Mouse (Mus musculus): ENCODE measurements around the gene Cpsf2. TPM values are rescaled to one million over a fixed set of nuclear protein-coding genes. Genes with fewer than 3 reads are reported as not detected.

The Cpsf2 gene
- total and polyA plus RNA-seq, 2 experiments from 2014 or later, result 19.7 to 26.9 TPM

DNA sequence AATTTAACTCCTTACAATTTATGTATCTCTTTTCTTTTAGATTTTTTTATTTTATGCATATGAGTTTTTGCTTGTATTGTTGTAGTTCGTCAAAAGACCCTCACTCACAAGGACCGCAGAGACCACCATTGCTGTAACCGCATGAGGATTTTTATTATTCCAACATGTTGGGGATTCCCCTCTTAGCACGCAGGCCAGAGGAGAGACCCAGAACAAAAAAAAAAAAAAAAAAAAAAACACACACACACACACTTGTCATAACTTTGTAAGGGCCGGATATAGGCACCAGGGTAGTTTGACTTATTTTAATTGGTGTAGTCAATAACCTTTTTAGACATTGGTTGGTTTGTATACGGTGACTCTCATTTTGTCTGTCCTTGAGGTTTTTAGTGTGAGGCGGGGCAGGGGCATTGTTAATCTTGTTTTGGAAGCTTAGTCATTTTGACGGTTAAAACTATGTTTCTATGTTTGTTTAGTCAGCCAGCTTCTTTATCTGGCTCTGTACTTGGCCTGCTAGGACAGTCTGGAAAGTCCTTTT lies 3.5 kb downstream of the Cpsf2 start:
- TF ChIP-seq CTCF (IDR thresholded peaks at IDR 0.05; ENCODE audit: low read depth), result no peak
- Histone ChIP-seq H3K36me3 (ENCODE audit: insufficient read depth, low read length) (peaks cover 15% of the 10 kb centered on the region), H3K27me3 (ENCODE audit: insufficient read depth, low read length) (no peaks in the 10 kb centered on the region), H3K9ac (replicated peaks; ENCODE audit: low read length) (no peak overlapping the region), H3K4me1 (ENCODE audit: insufficient read depth, low read length) (peaks cover 10% of the 10 kb centered on the region; the same call in 1 of the 2 replicates), H3K9me3 (ENCODE audit: low read length) (no peaks in the 10 kb centered on the region), H3K4me3 (ENCODE audit: low read length) (no peak overlapping the region), H3K4me2 (ENCODE audit: low read depth, low read length) (no peak overlapping the region), H3K27ac (no peak overlapping the region)
- 94% methylated on average over 8 of the region's 8 CpGs for WGBS
- no peak for ATAC-seq
- DNase-seq (ENCODE audit: low spot score), result no peak

DNA sequence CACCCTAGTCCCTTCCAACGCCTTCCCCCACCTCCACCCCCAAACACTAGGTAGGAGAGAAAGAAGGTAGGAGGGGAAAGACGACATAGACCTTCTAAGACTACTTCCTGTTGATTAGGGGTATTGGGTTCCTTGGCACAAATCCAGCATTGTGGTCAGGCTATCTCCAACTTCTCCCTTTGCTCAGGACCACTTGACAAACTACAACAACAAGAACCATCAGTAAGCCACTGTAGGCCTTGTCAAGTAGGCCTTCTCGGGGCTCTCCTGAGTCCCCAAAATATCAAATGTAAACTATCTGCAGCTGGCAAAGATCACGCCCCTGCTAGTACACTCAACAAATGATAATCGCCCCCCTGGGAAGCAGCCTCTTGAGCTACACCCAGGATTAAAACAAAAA lies 4.5 kb downstream of the Cpsf2 start:
- Histone ChIP-seq H3K9me3 (ENCODE audit: low read length) (no peaks in the 10 kb centered on the region), H3K4me1 (ENCODE audit: insufficient read depth, low read length) (0 out of 2 replicates have a peak, but pooled peaks cover 5% of the 10 kb centered on the region), H3K9ac (replicated peaks; ENCODE audit: low read length) (no peak overlapping the region), H3K36me3 (ENCODE audit: insufficient read depth, low read length) (peaks cover 22% of the 10 kb centered on the region), H3K4me2 (ENCODE audit: low read depth, low read length) (no peak overlapping the region), H3K4me3 (ENCODE audit: low read length) (no peak overlapping the region), H3K27ac (no peak overlapping the region), H3K27me3 (ENCODE audit: insufficient read depth, low read length) (no peaks in the 10 kb centered on the region)
- DNase-seq (ENCODE audit: low spot score), result no peak
- 77% methylated on average over 5 of the region's 5 CpGs for WGBS
- no peak for ATAC-seq
- TF ChIP-seq CTCF (IDR thresholded peaks at IDR 0.05; ENCODE audit: low read depth), result no peak

DNA sequence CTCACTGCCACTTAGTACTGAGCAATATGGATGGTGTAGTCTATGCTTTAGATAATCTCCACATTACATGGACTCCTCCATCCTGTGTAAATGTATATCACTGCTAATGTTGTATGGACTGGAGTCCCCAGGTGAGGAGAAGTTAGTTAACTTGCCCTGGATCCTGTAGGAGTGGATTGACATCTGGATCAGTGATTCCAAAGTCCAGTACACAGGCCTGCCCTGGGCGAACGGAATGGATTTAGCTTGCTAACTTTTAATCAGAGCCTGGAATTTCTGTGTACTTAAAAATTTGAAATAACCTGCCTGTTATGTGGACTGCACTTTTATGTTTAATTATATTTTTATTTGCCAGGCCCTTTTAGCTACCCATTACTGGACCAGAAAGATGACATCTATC lies 5.8 kb downstream of the Cpsf2 start:
- no peak for DNase-seq (ENCODE audit: low spot score)
- Histone ChIP-seq H3K9ac (replicated peaks; ENCODE audit: low read length) (no peak overlapping the region), H3K4me2 (ENCODE audit: low read depth, low read length) (no peak overlapping the region), H3K27ac (no peak overlapping the region), H3K9me3 (ENCODE audit: low read length) (no peaks in the 10 kb centered on the region), H3K4me1 (ENCODE audit: insufficient read depth, low read length) (0 out of 2 replicates have a peak, but pooled peaks cover 5% of the 10 kb centered on the region), H3K27me3 (ENCODE audit: insufficient read depth, low read length) (no peaks in the 10 kb centered on the region), H3K4me3 (ENCODE audit: low read length) (no peak overlapping the region), H3K36me3 (ENCODE audit: insufficient read depth, low read length) (peaks cover 24% of the 10 kb centered on the region)
- no peak for ATAC-seq
- 91% methylated on average over 2 of the region's 2 CpGs for WGBS
- TF ChIP-seq CTCF (IDR thresholded peaks at IDR 0.05; ENCODE audit: low read depth), result no peak

DNA sequence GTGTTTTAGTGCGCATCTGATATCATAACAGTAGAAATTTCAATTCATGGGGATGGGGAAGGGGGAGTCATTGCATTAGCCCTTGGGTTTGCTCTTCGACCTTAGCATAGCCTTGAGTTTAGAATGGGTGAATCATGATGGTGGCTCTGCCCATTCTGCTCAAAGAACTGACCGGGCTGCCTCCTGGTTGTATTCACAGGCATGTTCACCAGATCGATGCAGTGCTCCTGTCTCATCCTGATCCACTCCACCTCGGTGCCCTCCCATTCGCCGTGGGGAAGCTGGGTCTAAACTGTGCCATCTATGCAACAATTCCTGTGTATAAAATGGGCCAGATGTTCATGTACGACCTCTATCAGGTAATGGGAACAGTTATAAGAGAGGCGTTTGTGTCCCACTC lies 7.2 kb downstream of the Cpsf2 start:
- Histone ChIP-seq H3K9me3 (ENCODE audit: low read length) (no peaks in the 10 kb centered on the region), H3K4me2 (ENCODE audit: low read depth, low read length) (no peak overlapping the region), H3K27me3 (ENCODE audit: insufficient read depth, low read length) (no peaks in the 10 kb centered on the region), H3K36me3 (ENCODE audit: insufficient read depth, low read length) (peaks cover 34% of the 10 kb centered on the region), H3K9ac (replicated peaks; ENCODE audit: low read length) (no peak overlapping the region), H3K27ac (no peak overlapping the region), H3K4me3 (ENCODE audit: low read length) (no peak overlapping the region), H3K4me1 (ENCODE audit: insufficient read depth, low read length) (no peaks in the 10 kb centered on the region)
- DNase-seq (ENCODE audit: low spot score) (no peak), ATAC-seq (no peak)
- 92% methylated on average over 9 of the region's 9 CpGs for WGBS
- no peak for TF ChIP-seq CTCF (IDR thresholded peaks at IDR 0.05; ENCODE audit: low read depth)

DNA sequence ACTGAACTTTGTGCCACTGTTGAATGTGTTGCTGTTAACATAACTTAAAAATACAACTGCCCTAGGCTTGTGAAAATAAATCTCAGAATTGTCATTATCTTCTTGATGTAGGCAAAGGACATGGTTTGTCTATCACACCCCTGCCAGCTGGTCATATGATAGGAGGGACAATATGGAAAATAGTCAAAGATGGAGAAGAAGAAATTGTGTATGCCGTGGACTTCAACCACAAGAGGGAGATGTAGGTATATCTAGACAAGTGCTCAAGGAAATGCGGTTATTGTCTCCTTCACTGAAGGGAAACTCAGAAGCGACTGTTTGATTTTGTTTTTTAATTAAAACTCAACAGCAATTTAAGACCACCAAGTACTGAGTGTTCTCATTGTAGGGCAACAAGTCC lies 9.3 kb downstream of the Cpsf2 start:
- H3K4me2 ChIP-seq (ENCODE audit: low read depth, low read length), result no peak overlapping the region
- WGBS, result 34% methylated on average over 3 of the region's 3 CpGs
- H3K27ac ChIP-seq, result no peak overlapping the region
- peaks cover 46% of the 10 kb centered on the region for H3K36me3 ChIP-seq (ENCODE audit: insufficient read depth, low read length)
- DNase-seq (ENCODE audit: low spot score) (peak; percentile 77), ATAC-seq (0 out of 2 replicates have a peak, but pooled peaks have one; percentile 51)
- H3K4me3 ChIP-seq (ENCODE audit: low read length), result no peak overlapping the region
- peak; percentile 80 for TF ChIP-seq CTCF (IDR thresholded peaks at IDR 0.05; ENCODE audit: low read depth)
- no peaks in the 10 kb centered on the region for H3K27me3 ChIP-seq (ENCODE audit: insufficient read depth, low read length)
- no peak overlapping the region for H3K9ac ChIP-seq (replicated peaks; ENCODE audit: low read length)
- no peaks in the 10 kb centered on the region for H3K4me1 ChIP-seq (ENCODE audit: insufficient read depth, low read length)
- H3K9me3 ChIP-seq (ENCODE audit: low read length), result no peaks in the 10 kb centered on the region

DNA sequence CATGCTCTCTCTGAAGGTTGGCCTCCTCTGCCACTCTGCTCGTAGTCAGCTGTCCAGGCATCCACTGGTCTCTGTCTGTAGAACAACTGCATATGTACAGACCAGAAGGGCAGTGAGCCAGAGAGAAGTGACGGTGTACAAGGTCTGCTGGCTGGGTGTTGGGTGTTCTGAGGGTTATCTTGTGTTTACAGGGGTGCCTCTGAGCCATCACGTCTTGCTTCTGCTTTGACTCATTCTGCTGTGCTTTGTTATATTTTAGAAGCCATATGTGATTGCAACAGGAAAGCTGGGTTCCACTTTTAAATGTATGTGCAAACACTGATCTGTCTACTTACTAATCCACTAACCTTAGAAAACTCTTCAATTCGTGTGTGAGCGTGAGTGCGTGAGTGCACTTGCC lies 11.9 kb downstream of the Cpsf2 start:
- no peak overlapping the region for H3K4me3 ChIP-seq (ENCODE audit: low read length)

DNA sequence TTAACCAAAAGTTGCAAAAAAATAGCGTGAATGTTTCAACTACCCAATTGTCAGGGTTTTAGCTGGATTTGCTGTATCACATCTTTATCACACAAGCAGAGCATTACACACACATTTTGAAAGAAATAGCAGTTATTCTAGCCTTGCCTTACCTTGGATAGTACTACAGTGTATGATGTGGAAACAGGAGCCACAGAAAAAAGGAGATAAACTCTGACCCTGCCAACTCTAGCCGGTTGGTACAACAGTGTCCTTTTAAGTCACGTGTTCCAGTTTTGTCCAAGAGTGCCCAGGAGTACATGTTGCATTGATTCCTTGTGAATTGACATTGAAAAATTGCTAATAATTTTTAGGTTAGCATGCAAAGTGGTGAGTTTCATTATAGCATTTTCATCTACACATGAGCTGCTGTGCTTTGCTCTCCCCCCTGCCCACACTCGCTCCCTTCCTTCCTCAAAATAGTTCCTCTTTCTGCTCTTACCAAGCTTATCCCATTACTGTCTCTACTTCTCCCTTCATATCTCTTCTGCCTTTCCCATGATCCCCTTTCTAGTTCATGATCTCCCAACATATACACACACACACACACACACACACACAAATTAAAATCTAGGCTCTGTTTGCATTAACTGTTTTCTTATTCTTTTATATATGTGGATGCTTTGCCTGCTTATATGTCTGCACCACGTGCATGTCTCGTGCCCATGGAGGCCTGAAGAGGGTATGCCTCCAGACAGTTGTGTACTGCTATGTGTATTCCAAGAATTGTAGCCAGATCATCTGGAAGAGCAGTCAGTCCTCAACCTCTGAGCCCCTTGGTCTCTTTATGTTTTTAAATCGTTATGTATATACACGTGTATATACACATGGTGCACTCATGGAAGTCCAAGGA lies 19.0 kb downstream of the Cpsf2 start:
- no peaks in the 10 kb centered on the region for H3K9me3 ChIP-seq (ENCODE audit: low read length)
- DNase-seq (ENCODE audit: low spot score) (no peak), ATAC-seq (no peak)
- H3K4me2 ChIP-seq (ENCODE audit: low read depth, low read length), result no peak overlapping the region
- no peak overlapping the region for H3K4me3 ChIP-seq (ENCODE audit: low read length)
- H3K27me3 ChIP-seq (ENCODE audit: insufficient read depth, low read length), result no peaks in the 10 kb centered on the region
- WGBS, result 99% methylated on average over 8 of the region's 8 CpGs
- H3K9ac ChIP-seq (replicated peaks; ENCODE audit: low read length), result no peak overlapping the region
- H3K4me1 ChIP-seq (ENCODE audit: insufficient read depth, low read length), result no peaks in the 10 kb centered on the region
- peaks cover 43% of the 10 kb centered on the region for H3K36me3 ChIP-seq (ENCODE audit: insufficient read depth, low read length)
- no peak for TF ChIP-seq CTCF (IDR thresholded peaks at IDR 0.05; ENCODE audit: low read depth)
- H3K27ac ChIP-seq, result no peak overlapping the region

More for the DNA sequence above, 11.9 kb downstream of the Cpsf2 start:
- DNase-seq (ENCODE audit: low spot score) (no peak), ATAC-seq (no peak)
- Histone ChIP-seq H3K9me3 (ENCODE audit: low read length) (no peaks in the 10 kb centered on the region), H3K4me1 (ENCODE audit: insufficient read depth, low read length) (no peaks in the 10 kb centered on the region), H3K4me2 (ENCODE audit: low read depth, low read length) (no peak overlapping the region), H3K27me3 (ENCODE audit: insufficient read depth, low read length) (no peaks in the 10 kb centered on the region), H3K9ac (replicated peaks; ENCODE audit: low read length) (no peak overlapping the region), H3K27ac (no peak overlapping the region), H3K36me3 (ENCODE audit: insufficient read depth, low read length) (peaks cover 66% of the 10 kb centered on the region)
- TF ChIP-seq CTCF (IDR thresholded peaks at IDR 0.05; ENCODE audit: low read depth), result no peak
- WGBS, result 95% methylated on average over 6 of the region's 6 CpGs

All from hindbrain, postnatal 0 days (tissue).